Mouse (Mus musculus): ENCODE measurements around the gene Tex21.

GRCm38 (mm10) chr12:76186473-76186872, 60.1 kb downstream of the Tex21 start:
- TF ChIP-seq POLR2A (IDR thresholded peaks at IDR 0.05; ENCODE audit: control insufficient read depth, low read depth, low read length) = no peak
- TF ChIP-seq CTCF (IDR thresholded peaks at IDR 0.05; ENCODE audit: control insufficient read depth, insufficient read depth, insufficient replicate concordance, low read depth, low read length) = no peak

Data from testis, adult 2 months (tissue).